Mouse (Mus musculus) layer of hippocampus, adult 18-20 months (tissue): ENCODE measurements around the gene Eif3m. TPM values are rescaled to one million over a fixed set of nuclear protein-coding genes. Genes with fewer than 3 reads are reported as not detected.
"Not testable (repeated sequence)": the region's sequence is repeated elsewhere in the genome, so short reads cannot be mapped to it uniquely, and the experiment has no call there.

Experiments used
- DNase-seq, 2 experiments: peaks; one replicate each; pipeline ENCODE4 v3.0.0; 2022; ENCODE audit warnings: low spot score in 2 of 2
- long read RNA-seq: library from polyadenylated mRNA; stranded (forward); transcript quantifications from one replicate; pipeline ENCODE4 v2.0.0, GENCODE M21; 2021
- total RNA-seq, 2 experiments: library from RNA; stranded (reverse); gene quantifications; 2 replicates each; pipeline ENCODE4 v1.2.3; 2021

The Eif3m gene
- total RNA-seq: 10 to 100 TPM; 94.8 to 96.1 TPM
- long read RNA-seq, transcript Eif3m-201 (11 exons, 1,283 nt): major isoform, 39 of 44 reads
- long read RNA-seq, partial matches to known transcripts: 1 of 44 reads
- long read RNA-seq, other reads (novel, unspliced or antisense): 4 of 44 reads

DNA sequence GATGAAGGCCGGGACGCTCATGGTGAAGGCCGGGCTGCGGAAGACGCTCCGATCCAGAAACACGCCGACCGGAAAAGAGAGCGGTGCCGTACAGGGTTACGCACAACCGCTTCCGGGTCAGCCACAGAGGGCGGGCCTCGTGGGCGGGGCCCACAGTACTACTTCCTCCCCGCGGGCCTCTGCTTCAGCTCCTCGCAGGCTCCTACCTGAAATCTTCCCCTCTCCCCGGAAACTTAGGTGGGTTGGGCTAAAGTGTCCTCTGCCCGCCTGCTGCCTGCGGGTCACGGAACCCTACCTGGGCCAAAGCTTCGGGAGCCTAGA lies at the start of gene Eif3m:
Eif3m (minus strand) TSS at position 114 of the 321 bp plus-strand sequence.
- peak; percentile 92 to 96 for DNase-seq

DNA sequence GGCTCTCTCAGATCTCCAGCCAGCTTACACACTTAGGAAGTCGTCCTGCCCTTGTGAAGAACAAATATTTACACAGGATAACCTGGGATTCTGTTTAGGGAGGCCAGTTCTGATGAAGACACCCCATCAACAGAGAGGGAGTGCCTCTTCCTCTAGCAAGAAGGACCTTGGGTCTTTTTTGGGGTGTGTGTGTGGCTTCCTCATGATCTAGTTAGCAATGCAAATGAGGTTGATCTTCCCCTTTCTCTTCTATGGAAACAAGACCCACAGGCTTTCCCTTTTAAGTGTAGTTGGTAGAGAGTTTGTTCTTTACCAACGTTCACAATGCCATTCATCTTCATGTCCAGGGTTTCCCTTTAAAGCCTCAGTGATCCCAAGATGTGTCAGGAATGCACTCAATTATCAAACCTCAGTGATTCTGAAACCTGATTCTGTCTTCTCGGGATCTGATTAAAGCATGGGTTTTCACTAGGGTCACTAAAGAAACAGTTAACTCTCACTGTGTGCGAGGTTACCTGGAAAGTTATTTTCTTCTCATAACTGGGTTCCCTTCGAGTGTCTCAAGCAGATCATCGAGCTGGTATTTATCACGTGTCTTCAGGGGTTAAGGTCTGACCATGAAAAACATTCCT lies 46.0 kb upstream of the Eif3m start:
- DNase-seq: no peak

DNA sequence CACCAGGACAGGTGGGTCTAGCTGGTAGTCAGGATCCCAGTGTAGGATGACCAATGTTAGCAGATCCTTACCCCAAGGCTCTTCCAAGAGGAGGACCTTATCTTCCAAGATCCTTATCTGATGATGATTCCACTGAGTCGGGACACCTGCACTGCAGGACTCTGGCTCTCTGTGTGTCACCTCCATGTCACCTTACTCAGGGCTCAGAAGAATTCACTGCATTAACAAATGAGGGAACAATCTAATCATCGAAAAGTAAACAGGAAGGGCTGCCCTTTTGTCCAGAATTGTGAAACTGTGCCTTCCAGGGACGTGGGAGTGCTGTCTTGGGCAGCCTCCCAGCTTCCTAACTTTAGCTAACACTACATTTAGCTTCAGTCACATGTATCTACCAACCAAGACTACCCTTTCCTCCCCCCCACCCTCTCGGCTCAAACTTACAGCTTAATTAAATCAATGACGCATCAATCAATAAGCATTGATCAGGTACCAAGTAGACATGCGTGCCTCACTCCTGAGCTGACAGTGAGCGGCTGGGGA lies 41.8 kb upstream of the Eif3m start:
- DNase-seq: no peak

DNA sequence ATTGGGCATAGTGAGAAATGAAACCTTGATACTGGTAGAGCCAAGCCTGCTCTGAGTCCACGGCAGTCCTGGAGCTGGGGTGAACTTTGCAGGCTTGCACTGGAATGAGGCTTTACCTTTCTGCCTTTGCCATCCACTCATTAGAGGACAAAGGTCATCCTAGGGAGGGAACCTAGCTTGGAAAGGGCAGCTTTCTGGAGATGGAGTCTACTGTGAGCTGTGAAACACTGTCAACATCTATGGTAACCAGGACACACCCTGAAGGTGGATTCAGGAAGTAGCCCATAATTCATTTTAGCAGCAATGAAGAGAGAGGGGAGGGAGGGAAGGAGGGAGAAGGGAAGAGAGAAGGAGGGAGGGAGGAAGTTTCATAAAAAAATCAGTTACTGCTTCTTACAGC lies 38.6 kb upstream of the Eif3m start:
- DNase-seq: no peak

DNA sequence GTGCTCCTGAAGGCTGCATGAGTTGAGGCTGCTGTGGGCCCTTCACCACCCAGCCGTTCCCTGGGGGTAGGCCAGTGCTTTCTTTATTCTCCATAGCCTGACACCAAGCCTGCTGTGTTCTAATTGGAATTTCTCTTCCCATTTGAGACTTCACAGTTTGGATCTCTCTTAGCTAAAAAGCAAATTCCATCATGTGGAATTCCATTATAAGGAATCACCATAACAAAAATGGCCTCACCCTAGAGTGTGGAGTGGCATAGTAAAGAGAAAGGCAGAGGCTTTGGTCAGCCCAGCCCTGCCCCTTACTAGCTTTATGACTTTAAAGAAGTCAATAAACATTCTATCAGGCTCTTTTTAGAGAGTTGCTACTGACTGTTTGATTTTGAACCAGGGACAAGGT lies 31.4 kb upstream of the Eif3m start:
- DNase-seq: no peak

DNA sequence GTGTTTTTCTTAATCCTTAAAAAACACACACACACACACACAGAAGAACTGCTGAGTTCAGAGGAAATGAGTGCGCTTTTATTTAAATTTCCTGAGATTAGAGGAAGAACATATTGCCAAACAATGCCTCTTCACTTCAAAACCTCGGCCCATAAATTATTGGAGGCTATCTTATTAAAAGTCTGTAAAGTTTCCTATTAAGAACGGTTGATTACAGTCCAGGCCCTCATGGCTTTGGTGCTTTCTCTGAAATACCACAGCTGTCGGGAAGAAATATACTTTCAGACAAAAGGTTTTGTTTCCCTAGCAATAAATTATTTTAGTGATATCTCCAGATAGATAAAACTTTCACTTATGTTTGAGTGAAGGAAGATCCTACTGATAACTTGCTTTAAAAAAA lies 26.3 kb upstream of the Eif3m start:
- DNase-seq: no peak

DNA sequence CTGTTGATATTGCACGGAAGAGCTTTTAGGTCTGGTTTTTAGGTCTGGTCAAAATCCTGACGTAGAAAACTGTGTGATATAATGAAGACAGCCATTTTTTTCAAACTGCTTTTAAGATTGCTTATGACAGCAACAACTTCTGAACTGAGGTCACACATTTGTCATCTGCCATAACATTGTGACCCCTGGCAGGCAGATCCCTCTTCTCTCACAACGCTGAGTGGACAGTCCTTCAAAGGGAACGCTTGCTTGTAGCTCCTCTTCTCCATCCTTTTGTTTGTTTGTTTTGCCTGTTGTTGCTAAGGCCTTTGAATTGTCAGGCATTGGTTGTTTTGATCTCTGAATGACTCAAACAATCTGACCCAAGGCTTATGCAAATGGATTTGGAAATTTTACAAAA lies 24.0 kb upstream of the Eif3m start:
- DNase-seq: no peak

DNA sequence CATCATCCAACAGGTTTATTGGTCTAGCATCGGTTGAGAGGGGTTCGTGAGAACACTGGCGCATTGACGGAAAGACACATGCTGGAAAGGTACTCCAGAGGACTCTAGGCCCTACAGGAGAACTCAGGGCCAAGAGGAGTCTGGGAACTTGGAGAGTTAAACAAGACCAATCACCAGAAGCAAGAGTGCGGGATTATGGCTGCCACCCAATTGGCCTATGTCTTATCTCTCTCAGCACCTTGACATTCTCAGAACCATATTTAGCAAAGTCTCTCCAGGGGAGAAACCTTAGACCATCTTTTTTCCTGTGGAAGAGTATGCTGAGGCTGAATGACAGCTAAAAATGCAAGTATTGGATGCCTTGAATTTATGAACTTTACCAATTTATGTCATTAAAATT lies 22.0 kb upstream of the Eif3m start:
- no peak for DNase-seq

DNA sequence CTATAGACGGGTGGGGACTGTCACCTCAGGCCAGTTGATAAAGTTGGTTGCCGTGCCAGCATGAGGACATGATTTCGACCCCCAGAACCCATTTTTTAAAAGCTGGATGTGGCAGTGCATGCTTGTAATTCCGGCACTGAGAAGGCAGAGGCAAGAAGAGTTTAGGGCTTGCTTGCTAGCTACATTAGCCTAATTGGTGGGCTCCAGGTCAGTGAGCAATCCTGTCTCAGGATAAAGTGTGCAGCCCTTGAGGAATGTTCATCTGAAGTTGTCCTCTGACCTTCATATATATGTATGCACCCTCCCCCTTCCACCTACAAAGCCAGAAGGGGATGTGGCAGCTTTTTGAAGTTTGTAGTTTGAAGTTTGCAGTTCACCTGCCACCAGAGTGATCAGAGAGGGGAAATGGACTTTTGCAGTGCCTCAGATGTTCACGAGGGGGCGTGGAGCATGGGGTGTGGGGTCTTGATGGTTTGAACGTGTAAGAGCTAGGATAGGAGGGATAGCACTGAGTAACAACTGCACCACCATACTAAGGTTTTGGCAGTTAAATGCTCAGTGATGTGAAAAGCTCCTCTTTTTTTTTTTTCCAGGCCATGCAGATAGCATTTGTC lies 21.2 kb upstream of the Eif3m start:
- DNase-seq: no peak

DNA sequence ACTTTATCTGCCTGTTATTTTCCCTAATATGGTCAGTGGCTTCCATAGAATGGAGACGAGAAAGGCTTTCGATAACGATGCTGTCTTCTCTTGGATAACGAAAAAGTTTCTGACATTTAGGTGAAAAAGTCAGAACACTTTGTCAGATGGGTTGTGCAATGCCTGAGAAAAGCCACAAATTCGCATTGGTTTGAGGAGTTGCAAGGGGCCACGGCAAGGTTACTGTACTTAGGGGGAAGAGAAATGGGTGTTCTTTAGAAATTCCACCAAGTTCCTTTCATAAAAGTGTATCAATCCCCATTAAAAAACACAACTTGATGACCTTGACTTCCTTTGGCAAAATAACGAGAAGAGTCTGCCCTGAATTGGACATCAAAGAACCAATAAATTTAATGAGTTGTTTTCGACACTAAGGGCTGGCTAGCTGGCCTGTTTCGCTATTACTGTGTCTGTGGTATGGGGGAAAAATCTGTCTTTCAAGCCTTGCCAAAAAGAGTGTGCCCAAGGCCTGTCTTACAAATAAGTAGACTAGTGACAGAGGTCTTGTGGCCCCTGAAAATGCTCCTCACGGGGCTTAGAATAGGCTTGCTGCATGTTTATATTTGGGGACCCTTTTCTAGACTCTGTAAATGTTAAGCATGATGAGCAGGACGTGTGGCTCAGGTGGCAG lies 19.7 kb upstream of the Eif3m start:
- DNase-seq: no peak

DNA sequence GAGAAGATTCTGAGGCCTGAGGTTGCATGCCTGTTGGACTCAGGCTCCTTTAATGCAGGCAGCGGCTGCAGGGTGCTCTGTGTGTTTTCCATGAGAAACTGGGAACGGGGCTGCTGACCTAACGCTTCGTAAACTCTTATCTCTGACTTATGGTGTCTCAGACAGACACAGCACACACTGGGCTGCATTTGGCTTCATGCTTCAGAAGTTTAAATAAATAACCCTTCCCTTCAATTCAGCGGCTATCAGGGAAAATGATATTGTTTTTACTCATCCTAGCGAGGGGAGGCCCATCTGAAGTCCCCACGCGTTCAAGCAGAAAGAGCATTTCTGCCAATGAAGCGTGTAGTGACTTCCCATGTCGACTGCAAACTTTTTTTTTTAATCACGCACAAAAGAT lies 19.1 kb upstream of the Eif3m start:
- no peak for DNase-seq

DNA sequence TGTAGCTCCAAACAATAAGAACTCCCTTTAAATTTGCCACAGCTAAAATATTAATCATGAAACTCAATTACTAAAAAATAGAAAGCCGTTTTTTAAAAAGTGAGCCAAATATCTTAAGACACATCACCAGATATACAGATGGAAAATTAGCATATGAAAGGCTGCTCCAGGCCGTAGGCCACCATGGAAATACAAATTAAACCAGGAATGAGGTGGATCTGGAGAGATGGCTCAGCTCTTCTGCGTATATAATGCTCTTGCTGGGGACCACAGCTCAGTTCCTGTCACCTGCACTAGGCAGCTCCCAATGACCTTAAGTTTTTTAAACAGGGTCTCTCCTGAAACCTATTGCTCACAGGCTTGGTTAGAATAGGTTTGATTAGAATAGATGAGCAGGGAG lies 17.2 kb upstream of the Eif3m start:
- DNase-seq: no peak

DNA sequence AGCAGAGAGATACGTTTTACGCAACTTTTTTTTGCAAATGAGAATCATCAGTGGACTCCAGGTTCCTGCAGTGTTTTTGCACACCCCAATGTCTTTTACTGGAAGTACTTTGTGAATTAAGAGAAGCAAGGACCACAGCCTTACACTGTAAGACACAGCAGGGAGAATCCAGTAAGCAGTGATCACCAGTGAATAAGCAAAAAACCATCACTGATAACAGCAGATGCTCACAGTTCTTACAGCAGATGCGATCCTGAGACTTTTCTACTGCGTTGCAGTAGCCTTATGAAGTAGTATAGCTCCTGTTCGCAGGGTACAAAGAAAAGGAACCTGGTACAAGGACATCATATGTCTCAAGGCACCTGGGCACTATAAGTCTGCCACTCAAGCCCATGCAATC lies 13.6 kb upstream of the Eif3m start:
- no peak for DNase-seq

DNA sequence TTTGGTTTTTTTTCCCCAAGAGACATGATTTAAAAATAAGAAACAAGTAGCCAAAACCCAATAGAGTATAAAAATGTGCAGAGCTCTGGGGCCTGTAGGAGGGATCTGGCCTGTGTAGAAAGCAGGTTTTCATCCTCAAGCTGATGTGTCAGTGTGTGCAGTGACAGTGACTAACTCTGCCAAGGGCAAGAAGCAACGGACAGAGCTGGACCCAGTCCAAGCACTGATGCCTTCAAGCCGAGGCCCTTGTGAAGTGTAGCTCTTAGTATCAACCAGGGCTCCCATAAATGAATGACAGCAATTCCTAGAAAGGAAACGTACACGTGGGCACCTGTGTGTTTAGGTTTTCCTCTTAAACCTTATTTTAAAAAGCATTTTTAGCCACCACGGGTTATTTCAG lies 11.9 kb upstream of the Eif3m start:
- no peak for DNase-seq

DNA sequence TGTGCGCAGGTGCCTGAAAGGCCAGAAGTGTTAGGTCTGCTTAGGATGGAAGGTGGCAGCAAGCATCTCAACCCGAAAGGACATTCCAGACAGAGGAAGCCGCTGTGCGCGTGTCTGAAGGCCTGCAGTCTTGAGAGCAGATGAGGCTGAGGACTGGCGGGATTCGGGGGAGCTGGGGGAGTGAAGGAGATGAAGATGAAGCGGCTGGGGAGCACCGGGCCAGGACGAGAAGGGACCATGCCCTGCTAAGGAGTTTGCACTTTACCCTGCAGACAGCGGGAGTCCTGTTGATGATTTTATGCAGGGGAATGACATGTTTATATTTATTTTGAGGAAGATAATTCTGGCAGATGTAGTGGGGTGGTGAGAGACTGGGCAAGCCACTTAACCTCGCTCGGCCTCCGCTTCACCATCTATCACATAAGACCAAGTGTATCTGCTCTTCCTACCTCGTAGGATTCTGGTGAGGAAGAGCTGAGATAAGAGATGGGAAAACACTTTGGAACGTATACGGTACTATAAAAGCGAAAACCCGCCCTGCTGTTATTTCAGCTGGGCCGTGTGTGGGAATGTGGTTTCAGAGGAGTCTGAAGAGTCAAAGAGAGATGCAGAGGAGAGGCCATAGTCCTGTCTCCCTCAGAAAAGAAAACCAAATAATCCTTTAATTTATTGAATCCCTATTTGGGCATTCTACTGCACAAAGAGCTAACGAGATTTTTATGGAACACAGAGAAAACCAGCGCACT lies 10.2 kb upstream of the Eif3m start:
- DNase-seq: no peak

DNA sequence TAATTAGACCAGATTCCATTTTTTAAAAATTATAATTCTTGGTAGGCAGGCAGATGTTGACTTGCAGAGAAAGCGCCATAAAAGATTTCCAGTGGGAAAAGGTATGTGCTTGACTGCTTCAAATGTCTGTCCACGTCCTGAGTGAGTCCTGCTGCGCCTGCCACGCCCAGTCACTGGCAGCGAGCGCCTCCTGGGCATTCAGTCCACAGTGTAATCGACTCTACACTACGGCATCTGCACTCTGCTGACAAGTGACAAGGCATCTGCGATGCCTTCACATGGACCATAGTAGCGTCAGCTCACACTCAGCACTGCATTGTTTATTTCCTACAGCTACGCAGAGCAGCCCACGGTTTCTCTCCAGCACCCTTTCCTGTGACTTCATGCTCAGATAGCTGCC lies 8.7 kb upstream of the Eif3m start:
- DNase-seq: not testable (repeated sequence)

DNA sequence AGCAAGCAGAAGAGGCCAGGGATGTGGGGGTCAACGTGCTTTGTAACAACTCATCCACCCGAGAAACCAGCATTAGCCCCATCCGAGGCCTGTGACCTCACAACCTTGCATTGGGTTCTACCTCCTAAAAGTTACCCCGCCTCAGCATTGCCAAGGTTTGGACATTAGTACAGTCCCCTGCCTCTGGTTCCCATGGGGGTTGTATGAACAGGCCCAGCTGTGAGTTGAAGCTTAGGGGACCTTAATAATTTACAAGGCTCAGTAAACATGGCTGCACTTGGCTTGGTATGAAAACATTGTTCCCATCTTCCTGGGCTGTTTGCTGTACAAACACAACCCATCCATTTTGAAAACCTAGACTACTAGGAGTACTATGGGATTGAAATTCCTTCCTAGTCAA lies 6.9 kb upstream of the Eif3m start:
- DNase-seq: no peak

DNA sequence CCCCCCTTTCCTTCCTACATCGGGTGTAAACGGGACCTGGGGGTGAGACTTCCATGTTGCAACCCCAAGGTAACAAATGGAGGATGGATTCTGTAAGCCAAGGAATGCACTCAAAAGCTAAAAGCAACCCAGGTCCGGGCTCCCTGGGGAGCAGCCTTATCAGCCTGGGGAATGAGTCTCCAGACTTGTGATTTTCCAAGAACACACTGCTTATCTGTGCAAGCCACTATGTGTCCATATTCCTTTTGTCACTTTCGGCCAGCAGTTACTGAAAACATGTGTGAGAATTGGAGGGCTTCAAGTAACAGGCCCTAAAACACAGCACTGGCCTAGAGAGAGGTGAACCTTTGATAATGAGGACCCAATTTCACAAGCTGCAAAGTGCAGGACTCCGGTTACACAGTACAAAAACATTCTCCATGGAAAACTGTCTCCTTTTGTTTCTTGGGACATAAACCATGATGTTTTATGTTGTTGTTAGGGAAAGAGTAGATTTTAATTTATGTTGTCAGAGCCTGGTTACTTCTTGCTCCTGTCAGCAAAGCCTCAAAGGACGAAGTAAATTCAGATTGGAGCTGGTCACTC lies 6.2 kb upstream of the Eif3m start:
- DNase-seq: no peak

DNA sequence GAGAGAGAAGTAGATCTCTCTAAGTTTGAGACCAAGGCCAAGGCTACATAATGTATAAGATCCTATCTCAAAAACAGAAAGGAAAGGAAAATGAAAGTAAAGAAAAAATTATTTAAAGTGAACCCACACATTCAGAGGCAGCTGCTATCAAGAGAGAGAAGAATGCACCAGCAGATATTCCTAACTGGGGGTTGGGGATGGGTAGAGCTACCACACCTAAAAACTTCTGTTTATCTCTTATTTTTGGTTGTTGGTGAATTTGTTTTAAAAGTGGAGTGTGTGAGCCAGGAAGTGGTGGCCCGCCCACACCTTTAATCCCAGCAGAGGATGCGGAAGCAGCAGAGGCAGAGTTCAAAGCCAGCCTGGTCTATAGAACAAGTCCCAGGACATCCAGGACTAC lies 5.0 kb upstream of the Eif3m start:
- DNase-seq: no peak

DNA sequence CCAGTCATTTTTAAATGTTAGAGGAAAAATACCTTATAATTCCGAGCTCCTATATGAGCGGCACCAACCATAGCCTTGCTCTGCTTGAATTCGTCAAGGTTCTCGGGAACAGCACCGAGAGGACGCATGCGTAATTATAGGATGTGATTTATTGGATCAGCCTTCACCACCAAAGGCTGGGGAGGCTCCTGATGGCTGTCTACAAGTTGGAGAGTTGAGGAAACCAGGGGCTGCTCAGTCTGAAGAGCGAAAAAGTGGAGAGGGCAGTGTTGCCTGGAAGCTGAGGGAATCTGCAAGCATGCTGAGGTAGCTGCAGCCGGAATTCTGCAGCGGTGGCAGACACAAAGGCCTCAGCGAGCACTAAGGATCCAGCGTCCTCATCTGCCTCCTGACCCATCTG lies 4.4 kb upstream of the Eif3m start:
- no peak for DNase-seq

DNA sequence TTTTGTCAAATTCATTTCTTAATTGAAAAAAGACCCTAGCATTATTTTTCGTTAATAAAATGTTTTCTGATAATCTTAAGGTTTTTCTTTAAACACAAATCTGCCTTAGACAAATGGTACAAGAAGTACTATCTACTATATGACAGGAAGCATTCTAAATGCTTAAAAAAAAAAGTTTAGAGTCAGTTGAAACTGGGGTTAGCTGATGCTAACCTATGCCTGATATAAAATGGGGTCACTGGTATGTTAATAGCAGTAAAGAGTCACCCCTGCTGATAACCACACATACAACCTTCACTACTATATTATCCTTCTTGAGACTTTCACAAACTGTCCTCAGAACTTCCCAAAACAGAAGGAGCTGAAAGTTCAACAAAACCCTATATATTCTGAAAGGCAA lies 2.6 kb upstream of the Eif3m start:
- no peak for DNase-seq

DNA sequence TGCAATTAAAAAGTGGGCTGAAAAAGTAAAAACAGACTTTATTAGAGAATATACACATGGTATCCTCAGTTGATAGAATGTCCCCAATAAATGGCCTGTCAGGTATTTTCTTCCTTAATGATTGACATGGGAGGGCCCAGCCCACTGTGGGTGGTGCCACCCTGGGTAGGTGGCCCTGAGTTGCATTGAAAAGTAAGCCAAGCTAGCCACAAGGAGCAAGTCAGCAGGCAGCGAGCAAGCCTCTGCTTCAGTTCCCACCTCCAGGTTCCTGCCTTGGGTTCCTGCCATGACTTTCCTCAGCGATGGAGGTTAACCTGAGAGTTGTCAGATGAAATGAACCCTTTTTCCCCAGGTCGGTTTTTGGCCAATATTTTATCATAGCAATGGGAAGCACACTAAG lies 922 bp upstream of the Eif3m start:
- DNase-seq: no peak
